Mouse (Mus musculus) brain, adult 2 months (tissue): ENCODE results near the gene Hs3st1.
A peak's percentile ranks its signal among the peaks of the same experiment; 100 is the strongest.
"Not testable (repeated sequence)": the region's sequence is repeated elsewhere in the genome, so short reads cannot be mapped to it uniquely, and the experiment has no call there.

ENCODE experiments used
- DNase-seq: peaks from one replicate; pipeline ENCODE4 v3.0.0; 2011; ENCODE audit warnings: low read depth, low spot score

The Hs3st1 gene

GRCm38 (mm10) chr5:39755375-39755774, at the start of gene Hs3st1:
Hs3st1 (minus strand) TSS chr5:39755475.
- DNase-seq: not testable (repeated sequence)

GRCm38 (mm10) chr5:39804663-39805062, 49.4 kb upstream of the Hs3st1 start:
- no peak for DNase-seq

- no peak for DNase-seq
Observed at GRCm38 (mm10) chr5:39803941-39804340, 48.7 kb upstream of the Hs3st1 start.

- DNase-seq: peak; percentile 89
Observed at GRCm38 (mm10) chr5:39803457-39803856, 48.2 kb upstream of the Hs3st1 start.

GRCm38 (mm10) chr5:39802110-39802509, 46.8 kb upstream of the Hs3st1 start:
- DNase-seq: no peak

GRCm38 (mm10) chr5:39777094-39777710, 21.9 kb upstream of the Hs3st1 start:
- peak; percentile 96 for DNase-seq

- DNase-seq: peak; percentile 45
Observed at GRCm38 (mm10) chr5:39771680-39772348, 16.5 kb upstream of the Hs3st1 start.

- peak; percentile 52 for DNase-seq
Observed at GRCm38 (mm10) chr5:39761682-39762456, 6.6 kb upstream of the Hs3st1 start.

GRCm38 (mm10) chr5:39758890-39759475, 3.7 kb upstream of the Hs3st1 start:
- DNase-seq: peak; percentile 11

GRCm38 (mm10) chr5:39736843-39737242, 18.4 kb downstream of the Hs3st1 start:
- peak; percentile 48 for DNase-seq

GRCm38 (mm10) chr5:39733750-39734443, 21.4 kb downstream of the Hs3st1 start:
- DNase-seq: no peak

GRCm38 (mm10) chr5:39733013-39733749, 22.1 kb downstream of the Hs3st1 start:
- no peak for DNase-seq

- no peak for DNase-seq
Observed at GRCm38 (mm10) chr5:39715694-39716550, 39.4 kb downstream of the Hs3st1 start.

- no peak for DNase-seq
Observed at GRCm38 (mm10) chr5:39715193-39715592, 40.1 kb downstream of the Hs3st1 start.

- no peak for DNase-seq
Observed at GRCm38 (mm10) chr5:39705539-39705938, 49.7 kb downstream of the Hs3st1 start.

GRCm38 (mm10) chr5:39660826-39661225, 94.4 kb downstream of the Hs3st1 start:
- DNase-seq: no peak

GRCm38 (mm10) chr5:39659417-39659816, 95.9 kb downstream of the Hs3st1 start:
- peak; percentile 66 for DNase-seq

GRCm38 (mm10) chr5:39644827-39645380, 110.4 kb downstream of the Hs3st1 start:
- peak; percentile 80 for DNase-seq
